In genomic region chr4:130793180-130793501, GRCm38 (mm10) we compare ENCODE assay signal across 7 mouse cellular contexts. TPM values are rescaled to one million over a fixed set of nuclear protein-coding genes. Genes with fewer than 3 reads are reported as not detected.
DNase-seq lines count a peak whose midpoint lies in the region; ATAC-seq and TF ChIP-seq lines count a peak whose summit lies in the region.

No protein-coding gene starts in this region.

- H3K27me3 ChIP-seq in lung, embryonic 15.5 days = no peaks in the 10 kb centered on the region
- peaks cover 52% of the 10 kb centered on the region for H3K27me3 ChIP-seq in forebrain, embryonic 12.5 days
- 0 out of 2 replicates have a peak, but pooled peaks cover 5% of the 10 kb centered on the region for H3K27me3 ChIP-seq in limb, embryonic 12.5 days
- peaks cover 21% of the 10 kb centered on the region for H3K27me3 ChIP-seq in small intestine, adult 2 months (ENCODE audit: control insufficient read depth, insufficient read depth, low read length)

- H3K4me2 ChIP-seq in lung, embryonic 15.5 days = peak overlapping the region; percentile 99
- H3K4me2 ChIP-seq in forebrain, embryonic 12.5 days = peak overlapping the region; percentile 97
- peak overlapping the region; percentile 95 for H3K4me2 ChIP-seq in limb, embryonic 12.5 days

- H3K27ac ChIP-seq in lung, embryonic 15.5 days = no peak overlapping the region
- peak overlapping the region; percentile 80; the same call in 1 of the 2 replicates for H3K27ac ChIP-seq in forebrain, embryonic 12.5 days
- peak overlapping the region; percentile 67; the same call in 1 of the 2 replicates for H3K27ac ChIP-seq in limb, embryonic 12.5 days
- H3K27ac ChIP-seq in small intestine, adult 2 months (ENCODE audit: insufficient read depth, low read depth, low read length) = no peak overlapping the region

- TF ChIP-seq POLR2A in small intestine, adult 2 months (IDR thresholded peaks at IDR 0.05; ENCODE audit: low read depth, low read length) = no peak

- peak overlapping the region; percentile 93 for H3K9ac ChIP-seq in lung, embryonic 15.5 days
- H3K9ac ChIP-seq in forebrain, embryonic 12.5 days = peak overlapping the region; percentile 88
- H3K9ac ChIP-seq in limb, embryonic 12.5 days (replicated peaks) = peak overlapping the region; percentile 97

- H3K9me3 ChIP-seq in lung, embryonic 15.5 days = no peaks in the 10 kb centered on the region
- no peaks in the 10 kb centered on the region for H3K9me3 ChIP-seq in forebrain, embryonic 12.5 days
- H3K9me3 ChIP-seq in limb, embryonic 12.5 days = no peaks in the 10 kb centered on the region

- no peak for TF ChIP-seq CTCF in small intestine, adult 2 months (IDR thresholded peaks at IDR 0.05; ENCODE audit: extremely low read depth, insufficient read length, insufficient replicate concordance, low read depth, low read length)

- H3K36me3 ChIP-seq in lung, embryonic 15.5 days = no peaks in the 10 kb centered on the region
- H3K36me3 ChIP-seq in forebrain, embryonic 12.5 days (replicated peaks) = no peaks in the 10 kb centered on the region
- H3K36me3 ChIP-seq in limb, embryonic 12.5 days = no peaks in the 10 kb centered on the region
- H3K36me3 ChIP-seq in small intestine, adult 2 months (ENCODE audit: control insufficient read depth, insufficient read depth, low read length) = no peaks in the 10 kb centered on the region

- DNase-seq in lung, postnatal 14 days = no peak
- DNase-seq in thymus, postnatal 36 days = no peak
- DNase-seq in cerebellum, postnatal 4 days (ENCODE audit: low spot score in 2 of 2) = no peak

- no peak; the same call in 1 of the 2 replicates for ATAC-seq in lung, embryonic 15.5 days (ENCODE audit: borderline replicate concordance, extremely low read depth, low FRiP score, low TSS enrichment)
- ATAC-seq in forebrain, embryonic 12.5 days (ENCODE audit: low FRiP score) = no peak; the same call in 1 of the 2 replicates
- ATAC-seq in limb, embryonic 12.5 days (ENCODE audit: insufficient number of reproducible peaks, insufficient read depth, low FRiP score, low TSS enrichment, low read depth) = peak; percentile 18; the same call in 1 of the 2 replicates

- WGBS in lung, embryonic 15.5 days = 42% methylated on average over 7 of the region's 7 CpGs
- WGBS in forebrain, embryonic 12.5 days = 49% methylated on average over 7 of the region's 7 CpGs
- WGBS in limb, embryonic 12.5 days = 49% methylated on average over 7 of the region's 7 CpGs
- WGBS in small intestine, adult 2 months = 23% methylated on average over 7 of the region's 7 CpGs

- peak overlapping the region; percentile 88 for H3K4me3 ChIP-seq in lung, embryonic 15.5 days
- H3K4me3 ChIP-seq in forebrain, embryonic 12.5 days (replicated peaks) = peak overlapping the region; percentile 91
- H3K4me3 ChIP-seq in limb, embryonic 12.5 days (replicated peaks) = peak overlapping the region; percentile 92
- H3K4me3 ChIP-seq in small intestine, adult 2 months (ENCODE audit: low read depth, low read length) = peak overlapping the region; percentile 68

- peaks cover 37% of the 10 kb centered on the region for H3K4me1 ChIP-seq in lung, embryonic 15.5 days
- peaks cover 35% of the 10 kb centered on the region for H3K4me1 ChIP-seq in forebrain, embryonic 12.5 days
- H3K4me1 ChIP-seq in limb, embryonic 12.5 days (replicated peaks) = peaks cover 37% of the 10 kb centered on the region
- peaks cover 6% of the 10 kb centered on the region for H3K4me1 ChIP-seq in small intestine, adult 2 months (ENCODE audit: control insufficient read depth, insufficient read depth, insufficient read length, low read length)

RNA-seq across cellular contexts. Expression of gene Sdc3, which starts 0.8 kb away (rescaled TPM):
- 20.5 and 21.7 TPM in 2 replicates for polyA plus RNA-seq in lung, embryonic 15.5 days (2015; fragmentation: Nextera tagmentation; extraction: Ambion mirVana)
- 37.4 and 44.3 TPM in 2 replicates for polyA plus RNA-seq in forebrain, embryonic 12.5 days (2016; fragmentation: Nextera tagmentation; extraction: Ambion mirVana)
- 30.6 and 42.1 TPM in 2 replicates for polyA plus RNA-seq in limb, embryonic 12.5 days (2016; fragmentation: Nextera tagmentation; extraction: Ambion mirVana)
- polyA plus RNA-seq in small intestine, adult 2 months (2012; rRNA removed) = 14.2 and 16.8 TPM in 2 replicates

Comparison
In these comparisons a context has a peak if more than half of its experiments do, and no peak if none do; other contexts are left out.
1. H3K27ac ChIP-seq: peak in forebrain, embryonic 12.5 days (single experiment) and limb, embryonic 12.5 days (single experiment); none in lung, embryonic 15.5 days (single experiment) and small intestine, adult 2 months (single experiment).
2. Peak in every context shown above with its lines, with median percentiles within 50 percentile points of each other: H3K4me2 ChIP-seq, H3K4me3 ChIP-seq and H3K9ac ChIP-seq.